Mouse (Mus musculus) embryonic facial prominence, embryonic 13.5 days (tissue): ENCODE measurements around the gene Pcbp1. TPM values are rescaled to one million over a fixed set of nuclear protein-coding genes. Genes with fewer than 3 reads are reported as not detected.
"Not testable (repeated sequence)": the region's sequence is repeated elsewhere in the genome, so short reads cannot be mapped to it uniquely, and the experiment has no call there.

Experiments used
- ATAC-seq: fragments of 200-750 bp; cut with Nextera tagmentation; 2 replicates; pipeline ENCODE4 v1.8.0; 2017; ENCODE audit warnings: low read depth; ENCODE audit not compliant: insufficient number of reproducible peaks, insufficient read depth, low FRiP score, low TSS enrichment
- H3K27ac ChIP-seq: fragments of 300-500 bp; sonication (generic); 2 replicates; pipeline ENCODE4 v1.5.1; 2015; ENCODE audit warnings: moderate library complexity, mild to moderate bottlenecking, inconsistent platforms
- H3K27me3 ChIP-seq: fragments of 300-500 bp; sonication (generic); 2 replicates; pipeline ENCODE4 v1.6.1; 2015; ENCODE audit warnings: mild to moderate bottlenecking, inconsistent platforms
- H3K36me3 ChIP-seq: fragments of 300-500 bp; sonication (generic); 2 replicates; pipeline ENCODE4 v1.6.1; 2015; ENCODE audit warnings: mild to moderate bottlenecking, inconsistent platforms
- H3K4me1 ChIP-seq: fragments of 300-500 bp; sonication (generic); 2 replicates; pipeline ENCODE4 v1.6.1; 2015; ENCODE audit warnings: inconsistent platforms
- H3K4me2 ChIP-seq: fragments of 300-500 bp; sonication (generic); 2 replicates; pipeline ENCODE4 v1.6.1; 2015; ENCODE audit warnings: moderate library complexity, mild to moderate bottlenecking, inconsistent platforms
- H3K4me3 ChIP-seq: fragments of 300-500 bp; sonication (generic); 2 replicates; pipeline ENCODE4 v1.5.1; 2015; ENCODE audit warnings: mild to moderate bottlenecking, inconsistent platforms
- H3K9ac ChIP-seq: fragments of 300-500 bp; sonication (generic); 2 replicates; pipeline ENCODE4 v1.6.1; 2015; ENCODE audit warnings: mild to moderate bottlenecking, inconsistent platforms
- H3K9me3 ChIP-seq: fragments of 300-500 bp; sonication (generic); 2 replicates; pipeline ENCODE4 v1.6.1; 2016; ENCODE audit warnings: inconsistent platforms
- WGBS: fragments of 180-500 bp; shearing (Covaris S2); methylation state at CpG from one replicate; pipeline ENCODE4 v1.1.7; 2015; ENCODE audit warnings: mixed read lengths; 5-methylcytosine and 5-hydroxymethylcytosine counted together
- polyA plus RNA-seq: library from polyadenylated mRNA; unstranded; fragments of >200 nt; fragmentation: Nextera tagmentation; extraction: Ambion mirVana; gene quantifications from 2 replicates; pipeline ENCODE4 v1.2.1, GENCODE M21; 2015

Gene Pcbp1
- polyA plus RNA-seq: 270 and 423 TPM in 2 replicates

- Histone ChIP-seq H3K36me3 (peaks cover 31% of the 10 kb centered on the region), H3K9me3 (no peaks in the 10 kb centered on the region), H3K9ac (peak within 1 kb of the TSS; percentile 99), H3K4me2 (peak within 1 kb of the TSS; percentile 89), H3K27me3 (no peaks in the 10 kb centered on the region), H3K4me1 (peaks cover 22% of the 10 kb centered on the region), H3K4me3 (peak within 1 kb of the TSS; percentile 97), H3K27ac (peak within 1 kb of the TSS; percentile 100)
- peak; percentile 81 for ATAC-seq
- WGBS: under 1% methylated on average over 90 of the region's 120 CpGs
Measured at GRCm38 (mm10) chr6:86526032-86526960, at the start of gene Pcbp1. Gene Pcbp1 (minus strand): TSS chr6:86526321.

DNA sequence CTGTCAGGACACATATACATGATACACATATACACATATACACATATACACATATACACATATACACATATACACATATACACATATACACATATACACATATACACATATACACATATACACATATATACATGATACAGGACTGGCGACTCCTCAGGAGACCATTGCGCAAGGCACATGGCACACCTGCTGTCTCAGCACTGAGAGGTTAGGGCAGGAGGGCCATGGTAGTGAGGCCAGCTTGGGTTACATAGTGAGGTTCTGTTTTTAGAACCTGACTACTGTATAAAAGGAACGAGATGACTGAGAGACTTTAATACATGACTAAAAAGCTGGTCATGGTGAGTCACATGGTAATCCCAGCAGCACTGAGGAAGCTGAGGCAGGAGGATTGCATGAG lies 48.4 kb upstream of the Pcbp1 start:
- ATAC-seq: no peak

DNA sequence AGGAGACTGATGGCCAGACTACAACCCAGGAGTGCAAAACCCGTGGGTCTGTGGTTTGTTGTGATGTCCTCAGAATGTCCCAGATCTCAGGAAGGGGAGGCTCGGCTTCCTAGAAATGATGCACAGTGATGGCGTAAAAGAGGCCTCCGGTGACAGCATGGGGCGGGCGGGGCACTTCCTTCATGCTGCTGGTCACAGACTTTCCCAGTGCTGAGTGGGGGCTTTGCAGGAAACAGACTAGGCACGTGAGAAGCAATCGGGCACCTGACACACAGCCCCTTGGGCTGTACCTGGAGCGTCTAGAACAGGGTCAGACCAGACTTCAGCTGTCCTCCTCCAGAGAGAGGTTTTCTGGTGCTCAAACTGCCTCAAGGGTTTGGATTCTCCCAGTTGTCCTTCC lies 44.7 kb upstream of the Pcbp1 start:
- no peaks in the 10 kb centered on the region for H3K27me3 ChIP-seq
- peaks cover 32% of the 10 kb centered on the region for H3K4me1 ChIP-seq
- 49% methylated on average over 9 of the region's 9 CpGs for WGBS
- H3K36me3 ChIP-seq: peaks cover 14% of the 10 kb centered on the region
- H3K9me3 ChIP-seq: no peaks in the 10 kb centered on the region
- 0 out of 2 replicates have a peak, but pooled peaks have one; percentile 4 for ATAC-seq
- H3K27ac ChIP-seq: peak overlapping the region; percentile 33; the same call in 1 of the 2 replicates
- no peak overlapping the region for H3K4me3 ChIP-seq
- H3K9ac ChIP-seq: no peak overlapping the region
- H3K4me2 ChIP-seq: no peak overlapping the region

More for the DNA sequence above, 48.4 kb upstream of the Pcbp1 start:
- 87% methylated on average over 3 of the region's 3 CpGs for WGBS
- no peaks in the 10 kb centered on the region for H3K27me3 ChIP-seq
- H3K4me1 ChIP-seq: peaks cover 26% of the 10 kb centered on the region
- no peaks in the 10 kb centered on the region for H3K36me3 ChIP-seq
- no peak overlapping the region for H3K4me3 ChIP-seq
- no peak overlapping the region for H3K9ac ChIP-seq
- no peak overlapping the region for H3K27ac ChIP-seq
- no peaks in the 10 kb centered on the region for H3K9me3 ChIP-seq
- H3K4me2 ChIP-seq: no peak overlapping the region

GRCm38 (mm10) chr6:86569461-86569820 lies 43.3 kb upstream of the Pcbp1 start:
- Histone ChIP-seq H3K27me3 (no peaks in the 10 kb centered on the region), H3K9me3 (no peaks in the 10 kb centered on the region), H3K9ac (no peak overlapping the region), H3K4me1 (peaks cover 32% of the 10 kb centered on the region), H3K36me3 (peaks cover 28% of the 10 kb centered on the region), H3K27ac (peak overlapping the region; percentile 65; the same call in 1 of the 2 replicates), H3K4me2 (no peak overlapping the region), H3K4me3 (no peak overlapping the region)
- WGBS: 59% methylated on average over 3 of the region's 3 CpGs
- no peak for ATAC-seq

- no peak for ATAC-seq
- Histone ChIP-seq H3K9me3 (no peaks in the 10 kb centered on the region), H3K27me3 (no peaks in the 10 kb centered on the region), H3K4me1 (peaks cover 32% of the 10 kb centered on the region), H3K9ac (no peak overlapping the region), H3K4me3 (no peak overlapping the region), H3K4me2 (no peak overlapping the region), H3K36me3 (peaks cover 32% of the 10 kb centered on the region), H3K27ac (peak overlapping the region; percentile 65; the same call in 1 of the 2 replicates)
- 44% methylated on average over 3 of the region's 3 CpGs for WGBS
Measured at GRCm38 (mm10) chr6:86568816-86569460, 42.8 kb upstream of the Pcbp1 start.

DNA sequence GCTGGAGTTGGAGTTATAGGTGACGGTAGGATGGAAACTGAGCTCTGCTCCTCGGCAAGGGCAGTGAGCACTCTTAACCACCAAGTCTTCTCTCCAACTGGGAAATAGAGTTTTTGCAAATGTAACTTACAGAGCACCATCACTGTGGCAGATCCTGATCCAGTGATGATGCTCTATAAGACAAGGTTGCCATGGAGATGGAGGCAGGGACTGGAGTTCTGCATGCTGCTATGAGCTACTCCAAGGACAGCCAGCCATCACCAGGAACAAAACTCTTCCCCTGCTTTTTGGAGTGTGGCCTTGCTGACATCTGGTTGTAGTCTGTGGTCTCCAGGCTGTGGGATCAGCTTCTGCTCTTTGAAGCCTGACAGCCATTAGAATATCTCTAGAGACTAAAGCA lies 39.7 kb upstream of the Pcbp1 start:
- peaks cover 22% of the 10 kb centered on the region for H3K4me1 ChIP-seq
- H3K9ac ChIP-seq: no peak overlapping the region
- ATAC-seq: no peak
- 92% methylated on average over 2 of the region's 2 CpGs for WGBS
- H3K36me3 ChIP-seq: peaks cover 57% of the 10 kb centered on the region
- no peak overlapping the region for H3K4me3 ChIP-seq
- no peaks in the 10 kb centered on the region for H3K27me3 ChIP-seq
- no peak overlapping the region for H3K4me2 ChIP-seq
- H3K27ac ChIP-seq: no peak overlapping the region
- H3K9me3 ChIP-seq: no peaks in the 10 kb centered on the region

- 74% methylated on average over 1 of the region's 1 CpGs for WGBS
- not testable (repeated sequence) for H3K27me3 ChIP-seq, H3K4me1 ChIP-seq, H3K4me3 ChIP-seq, ATAC-seq, H3K4me2 ChIP-seq, H3K9me3 ChIP-seq, H3K27ac ChIP-seq, H3K9ac ChIP-seq
- peaks cover 72% of the 10 kb centered on the region for H3K36me3 ChIP-seq
Measured at GRCm38 (mm10) chr6:86557182-86557581, 31.1 kb upstream of the Pcbp1 start.

GRCm38 (mm10) chr6:86556345-86557058 lies 30.4 kb upstream of the Pcbp1 start:
- peaks cover 72% of the 10 kb centered on the region for H3K36me3 ChIP-seq

DNA sequence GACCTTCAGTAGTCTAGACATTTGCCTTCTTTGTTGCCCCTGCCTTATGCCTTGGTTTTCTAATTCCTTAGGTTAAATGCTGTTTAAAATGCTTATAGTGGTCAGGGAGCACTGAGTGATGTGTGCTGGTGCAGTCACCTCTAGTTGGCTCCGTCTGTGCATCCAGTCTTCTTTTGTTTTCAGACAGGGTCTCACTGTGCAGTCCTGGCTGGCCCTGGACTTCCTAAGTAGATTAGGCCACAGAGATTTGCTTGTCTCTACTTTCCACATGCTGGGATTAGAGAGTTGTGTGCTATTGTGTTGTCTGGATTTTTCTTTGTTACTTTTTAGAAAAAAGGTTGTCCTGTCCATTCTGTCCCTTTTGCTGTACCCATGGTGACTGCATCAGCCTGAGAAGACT lies 24.5 kb upstream of the Pcbp1 start:
- no peak for ATAC-seq
- Histone ChIP-seq H3K27me3 (no peaks in the 10 kb centered on the region), H3K36me3 (peaks cover 74% of the 10 kb centered on the region), H3K4me2 (no peak overlapping the region), H3K9me3 (no peaks in the 10 kb centered on the region), H3K27ac (no peak overlapping the region), H3K4me1 (no peaks in the 10 kb centered on the region), H3K9ac (no peak overlapping the region), H3K4me3 (no peak overlapping the region)
- 86% methylated on average over 1 of the region's 1 CpGs for WGBS

More at GRCm38 (mm10) chr6:86556345-86557058, 30.4 kb upstream of the Pcbp1 start:
- H3K4me1 ChIP-seq: no peaks in the 10 kb centered on the region
- H3K27ac ChIP-seq: no peak overlapping the region
- no peak overlapping the region for H3K9ac ChIP-seq
- ATAC-seq: no peak
- WGBS: 96% methylated on average over 3 of the region's 3 CpGs
- H3K27me3 ChIP-seq: no peaks in the 10 kb centered on the region
- H3K4me2 ChIP-seq: no peak overlapping the region
- no peak overlapping the region for H3K4me3 ChIP-seq
- no peaks in the 10 kb centered on the region; the same call in 1 of the 2 replicates for H3K9me3 ChIP-seq

DNA sequence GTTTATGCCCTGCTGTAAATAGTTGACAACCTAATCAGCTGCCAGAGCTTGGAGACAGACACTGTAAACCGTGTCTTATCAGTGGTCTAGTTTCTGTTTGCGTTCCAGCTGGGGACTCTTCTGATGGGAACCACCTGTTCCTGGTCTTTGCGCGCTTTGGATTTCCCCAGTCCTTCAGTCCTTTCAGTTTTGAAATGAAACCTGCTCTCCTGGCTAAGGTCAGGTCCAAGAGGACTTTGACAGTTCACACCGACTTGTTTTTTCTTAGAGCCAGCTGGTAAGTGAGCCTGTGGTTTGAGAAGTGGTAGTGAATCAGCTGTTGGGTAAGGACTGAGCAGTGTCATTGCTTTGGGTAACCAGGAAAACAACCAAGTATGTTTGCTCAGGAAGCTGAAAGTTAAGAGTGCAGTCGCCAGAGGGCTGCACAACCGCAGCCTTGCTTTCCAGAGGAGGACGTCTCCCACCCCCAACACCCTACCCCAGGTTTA lies 21.8 kb upstream of the Pcbp1 start:
- no peak for ATAC-seq
- H3K27ac ChIP-seq: no peak overlapping the region
- no peaks in the 10 kb centered on the region for H3K4me1 ChIP-seq
- no peak overlapping the region for H3K4me2 ChIP-seq
- H3K9me3 ChIP-seq: no peaks in the 10 kb centered on the region
- H3K36me3 ChIP-seq: peaks cover 84% of the 10 kb centered on the region
- H3K4me3 ChIP-seq: no peak overlapping the region
- no peak overlapping the region for H3K9ac ChIP-seq
- 75% methylated on average over 8 of the region's 8 CpGs for whole genome bisulfite sequencing
- no peaks in the 10 kb centered on the region for H3K27me3 ChIP-seq

DNA sequence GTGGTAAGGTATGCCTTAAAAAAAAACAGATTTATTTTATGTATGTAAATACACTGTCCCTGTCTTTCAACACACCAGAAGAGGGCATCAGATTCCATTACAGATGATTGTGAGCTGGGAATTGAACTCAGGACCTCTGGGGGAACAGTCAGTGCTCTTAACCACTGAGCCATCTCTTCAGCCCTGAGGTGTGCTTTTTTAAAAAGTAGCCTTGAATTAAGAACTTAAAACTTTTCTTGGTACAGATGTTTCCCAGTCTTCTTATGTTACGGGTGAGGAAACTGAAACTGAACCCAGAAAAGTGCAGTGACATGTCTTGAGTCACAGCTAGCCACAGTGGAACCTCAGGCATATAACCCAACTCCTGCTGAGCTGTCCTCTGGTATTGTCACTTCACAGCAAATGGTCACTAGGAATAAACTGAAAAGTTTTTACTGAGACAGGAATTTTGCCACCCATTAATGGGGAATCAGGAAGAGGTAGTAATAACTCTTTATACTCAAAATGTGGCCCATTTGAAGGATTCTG lies 21.2 kb upstream of the Pcbp1 start:
- H3K27me3 ChIP-seq: no peaks in the 10 kb centered on the region
- no peaks in the 10 kb centered on the region for H3K4me1 ChIP-seq
- no peak for ATAC-seq
- no peak overlapping the region for H3K4me3 ChIP-seq
- no peak overlapping the region for H3K27ac ChIP-seq
- no peaks in the 10 kb centered on the region for H3K9me3 ChIP-seq
- H3K4me2 ChIP-seq: no peak overlapping the region
- no peak overlapping the region for H3K9ac ChIP-seq
- WGBS: 91% methylated on average over 1 of the region's 1 CpGs
- peaks cover 84% of the 10 kb centered on the region for H3K36me3 ChIP-seq
